Mouse (Mus musculus) midbrain, embryonic 15.5 days (tissue): Measurements from ENCODE around the gene Tnfrsf1b. TPM values are rescaled to one million over a fixed set of nuclear protein-coding genes. Genes with fewer than 3 reads are reported as not detected.
A peak's percentile ranks its signal among the peaks of the same experiment; 100 is the strongest.

ENCODE experiments used
- ATAC-seq: fragments of 200-750 bp; cut with Nextera tagmentation; replicated peaks from 2 replicates; pipeline ENCODE4 v1.8.0; 2017; ENCODE audit warnings: moderate TSS enrichment
- H3K27ac ChIP-seq: fragments of 300-500 bp; sonication (generic); 2 replicates; pipeline ENCODE4 v1.5.1; 2015; ENCODE audit warnings: mild to moderate bottlenecking, inconsistent platforms
- H3K27me3 ChIP-seq: fragments of 300-500 bp; sonication (generic); replicated peaks from 2 replicates; pipeline ENCODE4 v1.6.1; 2015; ENCODE audit warnings: inconsistent platforms
- H3K36me3 ChIP-seq: fragments of 300-500 bp; sonication (generic); replicated peaks from 2 replicates; pipeline ENCODE4 v1.6.1; 2015; ENCODE audit warnings: inconsistent platforms
- H3K4me1 ChIP-seq: fragments of 300-500 bp; sonication (generic); 2 replicates; pipeline ENCODE4 v1.6.1; 2015; ENCODE audit warnings: inconsistent platforms
- H3K4me2 ChIP-seq: fragments of 300-500 bp; sonication (generic); 2 replicates; pipeline ENCODE4 v1.6.1; 2015; ENCODE audit warnings: inconsistent platforms, mild to moderate bottlenecking, moderate library complexity
- H3K4me3 ChIP-seq: fragments of 300-500 bp; sonication (generic); 2 replicates; pipeline ENCODE4 v1.5.1; 2015; ENCODE audit warnings: mild to moderate bottlenecking, inconsistent platforms
- H3K9ac ChIP-seq: fragments of 300-500 bp; sonication (generic); 2 replicates; pipeline ENCODE4 v1.6.1; 2015; ENCODE audit warnings: mild to moderate bottlenecking, inconsistent platforms
- H3K9me3 ChIP-seq: fragments of 300-500 bp; sonication (generic); 2 replicates; pipeline ENCODE4 v1.6.1; 2016; ENCODE audit warnings: inconsistent platforms
- WGBS: fragments of 180-500 bp; shearing (Covaris S2); methylation state at CpG from one replicate; pipeline ENCODE4 v1.1.7; 2015; ENCODE audit warnings: mixed read lengths; 5-methylcytosine and 5-hydroxymethylcytosine counted together
- polyA plus RNA-seq: library from polyadenylated mRNA; unstranded; fragments of >200 nt; fragmentation: Nextera tagmentation; extraction: Ambion mirVana; gene quantifications from 2 replicates; pipeline ENCODE4 v1.2.1, GENCODE M21; 2015

Gene Tnfrsf1b
- polyA plus RNA-seq = 3.1 and 4.3 TPM in 2 replicates

GRCm38 (mm10) chr4:145246173-145247011 is at the start of gene Tnfrsf1b:
Gene Tnfrsf1b, minus strand, starts transcription at chr4:145246870.
- ATAC-seq = peak; percentile 80
- H3K9ac ChIP-seq = peak within 1 kb of the TSS; percentile 33

GRCm38 (mm10) chr4:145295589-145296300 is 49.1 kb upstream of the Tnfrsf1b start:
- Histone ChIP-seq H3K36me3 (no peaks in the 10 kb centered on the region), H3K9me3 (no peaks in the 10 kb centered on the region), H3K4me1 (no peaks in the 10 kb centered on the region), H3K4me3 (no peak overlapping the region), H3K27me3 (no peaks in the 10 kb centered on the region), H3K27ac (no peak overlapping the region), H3K9ac (no peak overlapping the region), H3K4me2 (no peak overlapping the region)
- 0 out of 2 replicates have a peak, but pooled peaks have one; percentile 67 for ATAC-seq
- 45% methylated on average over 5 of the region's 5 CpGs for WGBS

More at GRCm38 (mm10) chr4:145246173-145247011, at the start of gene Tnfrsf1b:
- H3K4me1 ChIP-seq = peaks cover 8% of the 10 kb centered on the region
- 1% methylated on average over 47 of the region's 47 CpGs for WGBS
- H3K4me3 ChIP-seq = peak within 1 kb of the TSS; percentile 39
- no peak within 1 kb of the TSS for H3K27ac ChIP-seq
- no peaks in the 10 kb centered on the region for H3K9me3 ChIP-seq
- H3K4me2 ChIP-seq = peak within 1 kb of the TSS; percentile 68
- peaks cover 19% of the 10 kb centered on the region for H3K27me3 ChIP-seq
- H3K36me3 ChIP-seq = no peaks in the 10 kb centered on the region

- no peak overlapping the region for H3K4me3 ChIP-seq
Observed at GRCm38 (mm10) chr4:145294588-145294987, 47.9 kb upstream of the Tnfrsf1b start.

GRCm38 (mm10) chr4:145286369-145287120 is 39.9 kb upstream of the Tnfrsf1b start:
- no peaks in the 10 kb centered on the region for H3K27me3 ChIP-seq
- H3K4me1 ChIP-seq = no peaks in the 10 kb centered on the region
- ATAC-seq = peak; percentile 92
- H3K9me3 ChIP-seq = no peaks in the 10 kb centered on the region
- H3K27ac ChIP-seq = no peak overlapping the region
- WGBS = 51% methylated on average over 4 of the region's 4 CpGs
- no peak overlapping the region for H3K4me2 ChIP-seq
- no peak overlapping the region for H3K4me3 ChIP-seq
- no peak overlapping the region for H3K9ac ChIP-seq
- no peaks in the 10 kb centered on the region for H3K36me3 ChIP-seq

More at GRCm38 (mm10) chr4:145294588-145294987, 47.9 kb upstream of the Tnfrsf1b start:
- H3K27ac ChIP-seq = no peak overlapping the region
- 90% methylated on average over 5 of the region's 5 CpGs for WGBS
- no peaks in the 10 kb centered on the region for H3K36me3 ChIP-seq
- no peaks in the 10 kb centered on the region for H3K9me3 ChIP-seq
- H3K4me1 ChIP-seq = no peaks in the 10 kb centered on the region
- no peak for ATAC-seq
- H3K9ac ChIP-seq = no peak overlapping the region
- no peak overlapping the region for H3K4me2 ChIP-seq
- no peaks in the 10 kb centered on the region for H3K27me3 ChIP-seq

GRCm38 (mm10) chr4:145284675-145285074 is 38.0 kb upstream of the Tnfrsf1b start:
- Histone ChIP-seq H3K27me3 (no peaks in the 10 kb centered on the region), H3K36me3 (no peaks in the 10 kb centered on the region), H3K4me1 (no peaks in the 10 kb centered on the region), H3K9ac (no peak overlapping the region), H3K4me2 (no peak overlapping the region), H3K9me3 (no peaks in the 10 kb centered on the region), H3K4me3 (no peak overlapping the region), H3K27ac (no peak overlapping the region)
- 96% methylated on average over 4 of the region's 4 CpGs for WGBS
- no peak for ATAC-seq

- Histone ChIP-seq H3K36me3 (no peaks in the 10 kb centered on the region), H3K27ac (no peak overlapping the region), H3K9ac (no peak overlapping the region), H3K4me2 (no peak overlapping the region), H3K4me1 (no peaks in the 10 kb centered on the region), H3K9me3 (no peaks in the 10 kb centered on the region), H3K4me3 (no peak overlapping the region), H3K27me3 (no peaks in the 10 kb centered on the region)
- WGBS = 76% methylated on average over 6 of the region's 6 CpGs
- no peak for ATAC-seq
Observed at GRCm38 (mm10) chr4:145283441-145283840, 36.8 kb upstream of the Tnfrsf1b start.

- no peaks in the 10 kb centered on the region for H3K27me3 ChIP-seq
- H3K36me3 ChIP-seq = no peaks in the 10 kb centered on the region
- WGBS = 79% methylated on average over 6 of the region's 6 CpGs
- no peak overlapping the region for H3K27ac ChIP-seq
- no peak overlapping the region for H3K9ac ChIP-seq
- no peaks in the 10 kb centered on the region for H3K9me3 ChIP-seq
- H3K4me1 ChIP-seq = no peaks in the 10 kb centered on the region
- ATAC-seq = no peak
- no peak overlapping the region for H3K4me2 ChIP-seq
- no peak overlapping the region for H3K4me3 ChIP-seq
Observed at GRCm38 (mm10) chr4:145280966-145281365, 34.3 kb upstream of the Tnfrsf1b start.

GRCm38 (mm10) chr4:145278724-145279370 is 32.2 kb upstream of the Tnfrsf1b start:
- Histone ChIP-seq H3K27me3 (no peaks in the 10 kb centered on the region), H3K4me1 (no peaks in the 10 kb centered on the region), H3K9ac (no peak overlapping the region), H3K4me2 (no peak overlapping the region), H3K9me3 (no peaks in the 10 kb centered on the region), H3K36me3 (no peaks in the 10 kb centered on the region), H3K4me3 (no peak overlapping the region), H3K27ac (no peak overlapping the region)
- 80% methylated on average over 3 of the region's 3 CpGs for WGBS
- no peak for ATAC-seq

GRCm38 (mm10) chr4:145278231-145278630 is 31.6 kb upstream of the Tnfrsf1b start:
- Histone ChIP-seq H3K27ac (no peak overlapping the region), H3K4me1 (no peaks in the 10 kb centered on the region), H3K36me3 (no peaks in the 10 kb centered on the region), H3K27me3 (no peaks in the 10 kb centered on the region), H3K9me3 (no peaks in the 10 kb centered on the region), H3K9ac (no peak overlapping the region), H3K4me2 (no peak overlapping the region), H3K4me3 (no peak overlapping the region)
- no peak for ATAC-seq
- 95% methylated on average over 2 of the region's 2 CpGs for WGBS

GRCm38 (mm10) chr4:145276368-145277249 is 29.9 kb upstream of the Tnfrsf1b start:
- Histone ChIP-seq H3K36me3 (no peaks in the 10 kb centered on the region), H3K4me3 (no peak overlapping the region)
- 83% methylated on average over 6 of the region's 6 CpGs for WGBS

GRCm38 (mm10) chr4:145274887-145275286 is 28.2 kb upstream of the Tnfrsf1b start:
- Histone ChIP-seq H3K4me3 (no peak overlapping the region), H3K27ac (no peak overlapping the region), H3K9me3 (no peaks in the 10 kb centered on the region), H3K9ac (no peak overlapping the region), H3K27me3 (no peaks in the 10 kb centered on the region), H3K36me3 (no peaks in the 10 kb centered on the region), H3K4me2 (no peak overlapping the region), H3K4me1 (no peaks in the 10 kb centered on the region)
- WGBS = 93% methylated on average over 5 of the region's 5 CpGs
- no peak for ATAC-seq

More at GRCm38 (mm10) chr4:145276368-145277249, 29.9 kb upstream of the Tnfrsf1b start:
- Histone ChIP-seq H3K4me1 (no peaks in the 10 kb centered on the region), H3K9ac (no peak overlapping the region), H3K27me3 (no peaks in the 10 kb centered on the region), H3K27ac (no peak overlapping the region), H3K9me3 (no peaks in the 10 kb centered on the region), H3K4me2 (no peak overlapping the region)
- no peak for ATAC-seq
